ENCODE assay signal across 8 mouse cellular contexts in genomic region chr9:120976158-120976557, GRCm38 (mm10). TPM values are rescaled to one million over a fixed set of nuclear protein-coding genes. Genes with fewer than 3 reads are reported as not detected.
DNase-seq lines count a peak whose midpoint lies in the region; ATAC-seq and TF ChIP-seq lines count a peak whose summit lies in the region.

No protein-coding gene starts in this region.

- no peak overlapping the region for H3K4me3 ChIP-seq in kidney, embryonic 15.5 days (replicated peaks)
- no peak overlapping the region for H3K4me3 ChIP-seq in heart, postnatal 0 days (ENCODE audit: low read depth, low read length)
- H3K4me3 ChIP-seq in layer of hippocampus, adult 2 months, result no peak overlapping the region

- no peaks in the 10 kb centered on the region for H3K27me3 ChIP-seq in kidney, embryonic 15.5 days
- H3K27me3 ChIP-seq in heart, postnatal 0 days (ENCODE audit: control insufficient read depth, insufficient read depth, low read length), result no peaks in the 10 kb centered on the region

- DNase-seq in kidney, adult 11 months, result peak; percentile 72
- peak; percentile 77 for DNase-seq in fibroblast of lung, adult 2 months (ENCODE audit: low read depth)
- peak; percentile 84 for DNase-seq in heart, postnatal 0 days (ENCODE audit: low spot score)
- peak; percentile 83 for DNase-seq in lung, postnatal 10 days
- no peak for DNase-seq in layer of hippocampus, adult 2 months (ENCODE audit: low spot score in 2 of 2)
- no peak for DNase-seq in yolk sac, embryonic 10.5 days (ENCODE audit: low spot score)
- no peak for DNase-seq in gastrocnemius, adult 8-10 months (ENCODE audit: low spot score in 2 of 2)

- H3K27ac ChIP-seq in kidney, embryonic 15.5 days, result no peak overlapping the region
- H3K27ac ChIP-seq in heart, postnatal 0 days (ENCODE audit: low read depth), result peak overlapping the region; percentile 43; the same call in 1 of the 2 replicates
- H3K27ac ChIP-seq in layer of hippocampus, adult 2 months, result no peak overlapping the region

- ATAC-seq in kidney, embryonic 15.5 days (replicated peaks; ENCODE audit: low FRiP score), result no peak; the same call in 1 of the 2 replicates
- peak; percentile 86 for ATAC-seq in heart, postnatal 0 days (ENCODE audit: insufficient read depth, low read depth)

- no peak for TF ChIP-seq CTCF in heart, postnatal 0 days (IDR thresholded peaks at IDR 0.05; ENCODE audit: low read depth)
- no peak for TF ChIP-seq CTCF in layer of hippocampus, adult 2 months (conservative IDR thresholded peaks at IDR 0.05)

- TF ChIP-seq EP300 in heart, postnatal 0 days (IDR thresholded peaks at IDR 0.05; ENCODE audit: low read depth), result no peak

- peaks cover 5% of the 10 kb centered on the region; the same call in 1 of the 2 replicates for H3K4me1 ChIP-seq in kidney, embryonic 15.5 days
- peaks cover 11% of the 10 kb centered on the region for H3K4me1 ChIP-seq in heart, postnatal 0 days (ENCODE audit: control insufficient read depth, insufficient read depth)

- no peaks in the 10 kb centered on the region for H3K9me3 ChIP-seq in kidney, embryonic 15.5 days (replicated peaks)
- H3K9me3 ChIP-seq in heart, postnatal 0 days (replicated peaks; ENCODE audit: control insufficient read depth, low read length), result no peaks in the 10 kb centered on the region

- no peaks in the 10 kb centered on the region for H3K36me3 ChIP-seq in kidney, embryonic 15.5 days
- no peaks in the 10 kb centered on the region for H3K36me3 ChIP-seq in heart, postnatal 0 days (replicated peaks; ENCODE audit: control insufficient read depth, insufficient read depth, low read length)

- WGBS in kidney, embryonic 15.5 days, result 60% methylated on average over 5 of the region's 5 CpGs
- 27% methylated on average over 5 of the region's 5 CpGs for WGBS in heart, postnatal 0 days

- no peak overlapping the region for H3K9ac ChIP-seq in kidney, embryonic 15.5 days
- no peak overlapping the region for H3K9ac ChIP-seq in heart, postnatal 0 days (replicated peaks; ENCODE audit: low read depth, low read length)

- H3K4me2 ChIP-seq in kidney, embryonic 15.5 days, result no peak overlapping the region
- no peak overlapping the region for H3K4me2 ChIP-seq in heart, postnatal 0 days (ENCODE audit: low read depth, low read length)

RNA-seq across cellular contexts. Expression of gene Ctnnb1, which starts 47.1 kb away (rescaled TPM):
- polyA plus RNA-seq in kidney, embryonic 15.5 days (2015; fragmentation: Nextera tagmentation; extraction: Ambion mirVana), result 543 and 552 TPM in 2 replicates
- 720 and 857 TPM in 2 replicates for total RNA-seq in heart, postnatal 0 days (2014; rRNA removed; ENCODE audit: low replicate concordance)
- polyA plus RNA-seq in heart, postnatal 0 days (2015; fragmentation: Nextera tagmentation; extraction: Ambion mirVana), result 203 and 214 TPM in 2 replicates
- total RNA-seq in layer of hippocampus, adult 2 months (2021), result 100 to 1,000 TPM; 513 to 546 TPM
- total RNA-seq in gastrocnemius, adult 8-10 months (2022), result 100 to 1,000 TPM; 203 to 219 (median 212) TPM

Comparison
In these comparisons a context has a peak if more than half of its experiments do, and no peak if none do; other contexts are left out.
1. DNase-seq: peak in kidney, adult 11 months (single experiment), fibroblast of lung, adult 2 months (single experiment), heart, postnatal 0 days (single experiment) and lung, postnatal 10 days (single experiment); none in layer of hippocampus, adult 2 months (0 of 2), yolk sac, embryonic 10.5 days (single experiment) and gastrocnemius, adult 8-10 months (0 of 2).